ENCODE assay signal across 29 mouse cellular contexts in the genomic region with DNA sequence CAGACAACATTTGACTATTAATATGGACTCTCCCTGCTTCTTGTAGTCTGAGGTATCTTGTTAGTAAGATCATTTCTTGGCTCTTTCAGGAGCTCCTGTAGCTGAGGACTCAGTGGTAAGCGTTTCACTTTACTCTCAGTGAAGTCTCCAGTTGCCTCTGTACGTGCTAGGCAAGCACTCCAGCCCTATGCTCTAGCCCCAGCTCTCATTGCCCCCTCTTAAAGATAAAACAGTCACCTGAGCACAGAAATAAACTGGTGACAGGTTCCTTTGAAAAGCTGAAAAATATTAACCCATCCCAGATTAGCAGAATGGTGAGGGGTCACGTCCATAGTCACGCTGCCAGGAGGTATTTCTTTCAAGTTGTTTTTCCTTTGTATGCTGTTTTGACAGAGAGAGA. TPM values are rescaled to one million over a fixed set of nuclear protein-coding genes. Genes with fewer than 3 reads are reported as not detected.
DNase-seq lines count a peak whose midpoint lies in the region; ATAC-seq and TF ChIP-seq lines count a peak whose summit lies in the region.
"Had no signal": no experiment of that assay in that cellular context is flagged by ENCODE, and none has a peak within 500 bp of the region (broad histone marks: within the 10 kb centered on the region; RNA-seq: fewer than 3 reads in every experiment).

No protein-coding gene starts in this region.

- no peak overlapping the region for H3K27ac ChIP-seq in liver, embryonic 16.5 days (ENCODE audit: low read length)
- H3K27ac ChIP-seq in liver, embryonic 11.5 days (ENCODE audit: low read depth, low read length) = no peak overlapping the region
- H3K27ac ChIP-seq in lung, embryonic 16.5 days (ENCODE audit: low read length) = 0 out of 2 replicates have a peak overlapping the region, but pooled peaks have one; percentile 16
- no peak overlapping the region for H3K27ac ChIP-seq in stomach, embryonic 15.5 days
- H3K27ac ChIP-seq in stomach, postnatal 0 days (replicated peaks) = no peak overlapping the region
- no peak overlapping the region for H3K27ac ChIP-seq in forebrain, embryonic 10.5 days
- H3K27ac ChIP-seq: embryonic facial prominence, embryonic 12.5 days; embryonic facial prominence, embryonic 15.5 days; forebrain, embryonic 13.5 days; heart, adult 2 months; heart, embryonic 10.5 days; heart, embryonic 13.5 days; hindbrain, embryonic 14.5 days had no signal

- DNase-seq in liver, embryonic 11.5 days (ENCODE audit: low spot score) = no peak
- DNase-seq in lung, adult 2 months = no peak
- DNase-seq in stomach, postnatal 0 days (ENCODE audit: low spot score) = no peak
- peak; percentile 59 for DNase-seq in yolk sac, embryonic 10.5 days (ENCODE audit: low spot score)
- no peak for DNase-seq in forebrain, embryonic 10.5 days (ENCODE audit: extremely low spot score, low spot score)
- DNase-seq: adrenal gland, adult 2 months; adrenal gland, postnatal 14 days; cerebellum, adult 11 months; cerebellum, adult 2 months; cerebellum, postnatal 14 days; gastrocnemius, postnatal 10 days; gastrocnemius, postnatal 36 days; heart, adult 2 months; heart, postnatal 14 days; heart, postnatal 4 days had no signal

- no peaks in the 10 kb centered on the region for H3K27me3 ChIP-seq in liver, embryonic 16.5 days (ENCODE audit: control insufficient read depth, insufficient read depth, low read depth, low read length)
- H3K27me3 ChIP-seq in liver, embryonic 11.5 days (replicated peaks; ENCODE audit: control insufficient read depth, insufficient read depth, low read length) = no peaks in the 10 kb centered on the region
- no peaks in the 10 kb centered on the region for H3K27me3 ChIP-seq in lung, embryonic 16.5 days (ENCODE audit: control insufficient read depth, insufficient read depth, low read depth, low read length)
- no peaks in the 10 kb centered on the region for H3K27me3 ChIP-seq in stomach, embryonic 15.5 days (replicated peaks)
- H3K27me3 ChIP-seq in stomach, postnatal 0 days (ENCODE audit: control insufficient read depth, insufficient read depth, low read length) = no peaks in the 10 kb centered on the region
- no peaks in the 10 kb centered on the region for H3K27me3 ChIP-seq in forebrain, embryonic 10.5 days (ENCODE audit: poor library complexity, severe bottlenecking)
- H3K27me3 ChIP-seq: embryonic facial prominence, embryonic 12.5 days; embryonic facial prominence, embryonic 15.5 days; forebrain, embryonic 13.5 days; heart, embryonic 13.5 days had no signal

- no peak for TF ChIP-seq POLR2A in lung, adult 2 months (IDR thresholded peaks at IDR 0.05; ENCODE audit: borderline replicate concordance, extremely low read depth, low read depth, low read length)

- TF ChIP-seq EP300 in stomach, postnatal 0 days (optimal IDR thresholded peaks at IDR 0.05) = no peak

- H3K36me3 ChIP-seq in liver, embryonic 16.5 days (ENCODE audit: control insufficient read depth, insufficient read depth) = no peaks in the 10 kb centered on the region
- H3K36me3 ChIP-seq in liver, embryonic 11.5 days (ENCODE audit: control insufficient read depth, insufficient read depth, low read length) = no peaks in the 10 kb centered on the region
- no peaks in the 10 kb centered on the region for H3K36me3 ChIP-seq in lung, embryonic 16.5 days (ENCODE audit: control insufficient read depth, insufficient read depth, low read length)
- no peaks in the 10 kb centered on the region for H3K36me3 ChIP-seq in stomach, embryonic 15.5 days
- H3K36me3 ChIP-seq in stomach, postnatal 0 days (ENCODE audit: control insufficient read depth, insufficient read depth, low read length) = no peaks in the 10 kb centered on the region
- no peaks in the 10 kb centered on the region for H3K36me3 ChIP-seq in forebrain, embryonic 10.5 days (replicated peaks)
- H3K36me3 ChIP-seq: embryonic facial prominence, embryonic 12.5 days; embryonic facial prominence, embryonic 15.5 days; heart, embryonic 10.5 days; heart, embryonic 13.5 days had no signal

- no peak overlapping the region for H3K9ac ChIP-seq in liver, embryonic 16.5 days (ENCODE audit: low read depth, low read length)
- H3K9ac ChIP-seq in liver, embryonic 11.5 days (ENCODE audit: low read depth, low read length) = no peak overlapping the region
- no peak overlapping the region for H3K9ac ChIP-seq in lung, embryonic 16.5 days (ENCODE audit: low read length)
- no peak overlapping the region for H3K9ac ChIP-seq in stomach, embryonic 15.5 days
- H3K9ac ChIP-seq in stomach, postnatal 0 days (ENCODE audit: low read length) = no peak overlapping the region
- H3K9ac ChIP-seq: embryonic facial prominence, embryonic 12.5 days; embryonic facial prominence, embryonic 15.5 days; forebrain, embryonic 13.5 days; heart, embryonic 13.5 days; hindbrain, embryonic 14.5 days had no signal

- H3K4me2 ChIP-seq in liver, embryonic 16.5 days (ENCODE audit: low read depth, low read length) = no peak overlapping the region
- H3K4me2 ChIP-seq in liver, embryonic 11.5 days = no peak overlapping the region
- no peak overlapping the region for H3K4me2 ChIP-seq in lung, embryonic 16.5 days (ENCODE audit: low read depth, low read length)
- H3K4me2 ChIP-seq in stomach, embryonic 15.5 days = no peak overlapping the region
- no peak overlapping the region for H3K4me2 ChIP-seq in stomach, postnatal 0 days (replicated peaks; ENCODE audit: low read depth)
- H3K4me2 ChIP-seq: embryonic facial prominence, embryonic 12.5 days; embryonic facial prominence, embryonic 15.5 days; forebrain, embryonic 13.5 days; heart, embryonic 13.5 days; hindbrain, embryonic 14.5 days had no signal

- no peaks in the 10 kb centered on the region for H3K4me1 ChIP-seq in liver, embryonic 16.5 days (ENCODE audit: control insufficient read depth, low read depth, low read length)
- no peaks in the 10 kb centered on the region for H3K4me1 ChIP-seq in liver, embryonic 11.5 days (replicated peaks; ENCODE audit: control insufficient read depth, insufficient read depth, low read length)
- H3K4me1 ChIP-seq in lung, embryonic 16.5 days (replicated peaks; ENCODE audit: control insufficient read depth, insufficient read depth, low read length) = peaks cover 4% of the 10 kb centered on the region; the same call in 1 of the 2 replicates
- H3K4me1 ChIP-seq in lung, adult 2 months (ENCODE audit: control insufficient read depth, insufficient read depth, low read length) = no peaks in the 10 kb centered on the region
- H3K4me1 ChIP-seq in stomach, embryonic 15.5 days = no peaks in the 10 kb centered on the region
- H3K4me1 ChIP-seq in stomach, postnatal 0 days (replicated peaks; ENCODE audit: control insufficient read depth, insufficient read depth) = no peaks in the 10 kb centered on the region
- peaks cover 24% of the 10 kb centered on the region for H3K4me1 ChIP-seq in forebrain, embryonic 10.5 days
- H3K4me1 ChIP-seq: embryonic facial prominence, embryonic 12.5 days; embryonic facial prominence, embryonic 15.5 days; heart, embryonic 10.5 days had no signal

- 52% methylated on average over 4 of the region's 4 CpGs for WGBS in liver, embryonic 16.5 days (ENCODE audit: insufficient replicate concordance)
- WGBS in liver, embryonic 11.5 days = 64% methylated on average over 4 of the region's 4 CpGs
- WGBS in lung, embryonic 16.5 days = 55% methylated on average over 4 of the region's 4 CpGs
- 53% methylated on average over 4 of the region's 4 CpGs for WGBS in lung, adult 2 months
- WGBS in stomach, embryonic 15.5 days = 57% methylated on average over 4 of the region's 4 CpGs
- 48% methylated on average over 4 of the region's 4 CpGs for WGBS in stomach, postnatal 0 days
- WGBS in forebrain, embryonic 10.5 days = 86% methylated on average over 4 of the region's 4 CpGs

- no peaks in the 10 kb centered on the region for H3K9me3 ChIP-seq in liver, embryonic 16.5 days (replicated peaks; ENCODE audit: control insufficient read depth, low read length)
- H3K9me3 ChIP-seq in liver, embryonic 11.5 days (ENCODE audit: control insufficient read depth, low read length) = no peaks in the 10 kb centered on the region
- H3K9me3 ChIP-seq in lung, embryonic 16.5 days (ENCODE audit: control insufficient read depth, low read length) = no peaks in the 10 kb centered on the region
- no peaks in the 10 kb centered on the region for H3K9me3 ChIP-seq in stomach, embryonic 15.5 days
- H3K9me3 ChIP-seq in stomach, postnatal 0 days (ENCODE audit: control insufficient read depth, low read length) = no peaks in the 10 kb centered on the region
- no peaks in the 10 kb centered on the region; the same call in 1 of the 2 replicates for H3K9me3 ChIP-seq in forebrain, embryonic 10.5 days
- H3K9me3 ChIP-seq: embryonic facial prominence, embryonic 12.5 days; embryonic facial prominence, embryonic 15.5 days; forebrain, embryonic 13.5 days; heart, embryonic 10.5 days; heart, embryonic 13.5 days had no signal

- no peak overlapping the region for H3K4me3 ChIP-seq in liver, embryonic 16.5 days (ENCODE audit: low read depth, low read length)
- no peak overlapping the region for H3K4me3 ChIP-seq in liver, embryonic 11.5 days (ENCODE audit: low read depth, low read length)
- H3K4me3 ChIP-seq in lung, embryonic 16.5 days (ENCODE audit: low read length) = no peak overlapping the region
- H3K4me3 ChIP-seq in lung, adult 2 months (replicated peaks; ENCODE audit: extremely low read depth, low read depth, low read length) = no peak overlapping the region
- no peak overlapping the region for H3K4me3 ChIP-seq in stomach, embryonic 15.5 days (replicated peaks)
- H3K4me3 ChIP-seq in stomach, postnatal 0 days (ENCODE audit: low read depth, low read length) = no peak overlapping the region
- no peak overlapping the region for H3K4me3 ChIP-seq in forebrain, embryonic 10.5 days
- H3K4me3 ChIP-seq: embryonic facial prominence, embryonic 12.5 days; embryonic facial prominence, embryonic 15.5 days; forebrain, embryonic 13.5 days; heart, adult 2 months; heart, embryonic 10.5 days; heart, embryonic 13.5 days had no signal

- ATAC-seq in liver, embryonic 16.5 days (ENCODE audit: low read depth) = 0 out of 2 replicates have a peak, but pooled peaks have one; percentile 24
- no peak for ATAC-seq in liver, embryonic 11.5 days (replicated peaks; ENCODE audit: low FRiP score)
- ATAC-seq in lung, embryonic 16.5 days (ENCODE audit: low read depth) = peak; percentile 77
- peak; percentile 57; the same call in 1 of the 2 replicates for ATAC-seq in stomach, embryonic 15.5 days (ENCODE audit: insufficient read depth, low FRiP score, low read depth)
- ATAC-seq in stomach, postnatal 0 days (ENCODE audit: low FRiP score, low TSS enrichment) = no peak
- ATAC-seq: CD4-positive, CD25-positive, alpha-beta regulatory T cell, adult 4 months; forebrain, embryonic 13.5 days; forebrain, embryonic 16.5 days had no signal

- TF ChIP-seq CTCF in lung, adult 2 months (IDR thresholded peaks at IDR 0.05; ENCODE audit: insufficient read depth, low read length) = no peak
- TF ChIP-seq CTCF in stomach, postnatal 0 days (IDR thresholded peaks at IDR 0.05; ENCODE audit: low read depth) = no peak

RNA-seq across cellular contexts. Expression of a gene that starts 9.6 kb away (rescaled TPM):
- polyA plus RNA-seq in liver, embryonic 16.5 days (2015; fragmentation: Nextera tagmentation; extraction: Ambion mirVana) = not detected in 2 replicates
- not detected in 2 replicates for polyA plus RNA-seq in liver, embryonic 11.5 days (2014; fragmentation: Nextera tagmentation; extraction: Ambion mirVana)
- 0.15 TPM in 1 of 2 replicates, not detected in the other for polyA plus RNA-seq in lung, embryonic 16.5 days (2015; fragmentation: Nextera tagmentation; extraction: Ambion mirVana)
- not detected in 2 replicates for polyA plus RNA-seq in lung, adult 2 months (2012; rRNA removed)
- not detected in 2 replicates for polyA plus RNA-seq in stomach, embryonic 15.5 days (2015; fragmentation: Nextera tagmentation; extraction: Ambion mirVana)
- not detected in 2 replicates for polyA plus RNA-seq in stomach, postnatal 0 days (2015; fragmentation: Nextera tagmentation; extraction: Ambion mirVana)
- not detected in 2 replicates for polyA plus RNA-seq in forebrain, embryonic 10.5 days (2016; fragmentation: Nextera tagmentation; extraction: Ambion mirVana)
- polyA plus RNA-seq: adrenal gland, adult 2 months; C2C12; CD4-positive, CD25-positive, alpha-beta regulatory T cell, adult 4 months; cerebellum, adult 2 months; embryonic facial prominence, embryonic 12.5 days; embryonic facial prominence, embryonic 15.5 days; forebrain, embryonic 13.5 days; forebrain, embryonic 16.5 days; heart, adult 2 months; heart, embryonic 13.5 days; heart, embryonic 16.5 days; hindbrain, embryonic 11.5 days; hindbrain, embryonic 14.5 days had no signal

RNA-seq across cellular contexts. Expression of a gene that starts 18.9 kb away (rescaled TPM):
- polyA plus RNA-seq in liver, embryonic 16.5 days (2015; fragmentation: Nextera tagmentation; extraction: Ambion mirVana) = 339 and 343 TPM in 2 replicates
- polyA plus RNA-seq in liver, embryonic 11.5 days (2014; fragmentation: Nextera tagmentation; extraction: Ambion mirVana) = 48.2 and 49.9 TPM in 2 replicates
- 0.58 and 3.4 TPM in 2 replicates for polyA plus RNA-seq in lung, embryonic 16.5 days (2015; fragmentation: Nextera tagmentation; extraction: Ambion mirVana)
- polyA plus RNA-seq in lung, adult 2 months (2012; rRNA removed) = 0.07 TPM in 1 of 2 replicates, not detected in the other
- 4.2 and 8.7 TPM in 2 replicates for polyA plus RNA-seq in stomach, embryonic 15.5 days (2015; fragmentation: Nextera tagmentation; extraction: Ambion mirVana)
- 2.3 and 4.5 TPM in 2 replicates for polyA plus RNA-seq in stomach, postnatal 0 days (2015; fragmentation: Nextera tagmentation; extraction: Ambion mirVana)
- polyA plus RNA-seq in forebrain, embryonic 10.5 days (2016; fragmentation: Nextera tagmentation; extraction: Ambion mirVana) = 0.10 and 0.24 TPM in 2 replicates
- polyA plus RNA-seq: C2C12; CD4-positive, CD25-positive, alpha-beta regulatory T cell, adult 4 months; heart, adult 2 months; hindbrain, embryonic 14.5 days had no signal

RNA-seq across cellular contexts. Expression of a gene that starts 35.0 kb away (rescaled TPM):
- 14.3 and 14.9 TPM in 2 replicates for polyA plus RNA-seq in liver, embryonic 16.5 days (2015; fragmentation: Nextera tagmentation; extraction: Ambion mirVana)
- 42.1 and 45.2 TPM in 2 replicates for polyA plus RNA-seq in liver, embryonic 11.5 days (2014; fragmentation: Nextera tagmentation; extraction: Ambion mirVana)
- 14.8 and 16.4 TPM in 2 replicates for polyA plus RNA-seq in lung, embryonic 16.5 days (2015; fragmentation: Nextera tagmentation; extraction: Ambion mirVana)
- 55.2 and 113 TPM in 2 replicates for polyA plus RNA-seq in lung, adult 2 months (2012; rRNA removed)
- polyA plus RNA-seq in stomach, embryonic 15.5 days (2015; fragmentation: Nextera tagmentation; extraction: Ambion mirVana) = 52.4 and 56.4 TPM in 2 replicates
- polyA plus RNA-seq in stomach, postnatal 0 days (2015; fragmentation: Nextera tagmentation; extraction: Ambion mirVana) = 46.0 and 50.6 TPM in 2 replicates
- polyA plus RNA-seq in forebrain, embryonic 10.5 days (2016; fragmentation: Nextera tagmentation; extraction: Ambion mirVana) = 16.4 and 16.6 TPM in 2 replicates
- polyA plus RNA-seq: CD4-positive, CD25-positive, alpha-beta regulatory T cell, adult 4 months had no signal

Comparison
In these comparisons a context has a peak if more than half of its experiments do, and no peak if none do; other contexts are left out.
1. ATAC-seq: peak in liver, embryonic 16.5 days (single experiment), lung, embryonic 16.5 days (single experiment) and stomach, embryonic 15.5 days (single experiment); none in liver, embryonic 11.5 days (single experiment) and stomach, postnatal 0 days (single experiment).